Mouse (Mus musculus): ENCODE results near the gene Golph3. TPM values are rescaled to one million over a fixed set of nuclear protein-coding genes. Genes with fewer than 3 reads are reported as not detected.

Golph3 gene
- polyA plus RNA-seq, 1 experiment from 2014 or later, result 98.0 TPM

DNA sequence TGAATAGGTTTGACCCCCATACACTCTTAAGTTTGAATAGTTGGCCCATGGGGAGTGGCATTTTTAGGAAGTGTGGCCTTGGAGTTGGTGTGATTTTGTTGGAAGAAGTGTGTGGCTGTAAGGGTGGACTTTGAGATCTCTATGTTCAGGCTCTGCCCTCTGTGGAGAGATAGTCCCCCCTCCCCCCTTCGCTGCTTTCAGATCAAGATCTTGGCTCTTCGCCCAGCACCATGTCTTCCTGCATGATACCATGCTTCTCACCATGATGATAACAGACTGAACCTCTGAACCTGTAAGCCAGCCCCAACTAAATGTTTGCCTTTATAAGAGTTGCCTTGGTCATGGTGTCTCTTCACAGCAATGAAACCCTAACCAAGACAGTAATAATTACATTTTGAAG, 29.5 kb upstream of the Golph3 start:
- 93% methylated on average over 2 of the region's 2 CpGs for WGBS
- ATAC-seq (replicated peaks; ENCODE audit: low FRiP score, low TSS enrichment, low read depth) (no peak), DNase-seq (ENCODE audit: low spot score) (no peak)
- no peak overlapping the region for H3K27ac ChIP-seq (ENCODE audit: low read depth)
- H3K4me3 ChIP-seq (ENCODE audit: low read depth, low read length), result no peak overlapping the region
- no peak overlapping the region for H3K4me2 ChIP-seq (ENCODE audit: low read length)
- no peaks in the 10 kb centered on the region for H3K36me3 ChIP-seq (ENCODE audit: control insufficient read depth, insufficient read depth, low read length)
- no peaks in the 10 kb centered on the region for H3K27me3 ChIP-seq (replicated peaks; ENCODE audit: control insufficient read depth, insufficient read depth, low read length)
- H3K9me3 ChIP-seq (ENCODE audit: control insufficient read depth, low read length), result no peaks in the 10 kb centered on the region; the same call in 1 of the 2 replicates
- H3K4me1 ChIP-seq (replicated peaks; ENCODE audit: control insufficient read depth, insufficient read depth, low read length), result no peaks in the 10 kb centered on the region
- no peak overlapping the region for H3K9ac ChIP-seq (ENCODE audit: low read length)

DNA sequence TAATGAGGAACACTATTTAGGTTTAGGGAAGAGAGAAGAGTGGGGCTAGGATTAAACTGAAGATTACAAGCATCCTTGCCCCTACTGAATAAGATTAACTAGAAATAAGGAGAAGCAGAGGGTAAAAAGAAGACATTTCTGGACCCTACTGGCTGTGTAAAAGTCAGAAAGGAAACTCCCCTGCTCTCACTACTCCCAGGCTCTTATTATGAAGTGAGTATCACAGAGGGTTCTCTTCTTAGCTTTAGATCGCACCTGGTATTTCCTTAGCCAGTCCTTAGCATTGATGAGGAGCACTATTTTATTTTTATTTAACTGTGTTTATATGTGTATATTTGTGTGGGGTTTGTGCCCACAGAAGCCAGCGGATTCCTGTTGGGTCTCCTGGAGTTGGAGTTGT, 25.0 kb upstream of the Golph3 start:
- Histone ChIP-seq H3K9ac (ENCODE audit: low read length) (no peak overlapping the region), H3K9me3 (ENCODE audit: control insufficient read depth, low read length) (no peaks in the 10 kb centered on the region), H3K4me1 (replicated peaks; ENCODE audit: control insufficient read depth, insufficient read depth, low read length) (no peaks in the 10 kb centered on the region), H3K27me3 (replicated peaks; ENCODE audit: control insufficient read depth, insufficient read depth, low read length) (no peaks in the 10 kb centered on the region), H3K4me3 (ENCODE audit: low read depth, low read length) (no peak overlapping the region), H3K36me3 (ENCODE audit: control insufficient read depth, insufficient read depth, low read length) (no peaks in the 10 kb centered on the region), H3K27ac (ENCODE audit: low read depth) (no peak overlapping the region), H3K4me2 (ENCODE audit: low read length) (no peak overlapping the region)
- DNase-seq (ENCODE audit: low spot score) (no peak), ATAC-seq (replicated peaks; ENCODE audit: low FRiP score, low TSS enrichment, low read depth) (no peak)
- WGBS, result 61% methylated on average over 2 of the region's 2 CpGs

DNA sequence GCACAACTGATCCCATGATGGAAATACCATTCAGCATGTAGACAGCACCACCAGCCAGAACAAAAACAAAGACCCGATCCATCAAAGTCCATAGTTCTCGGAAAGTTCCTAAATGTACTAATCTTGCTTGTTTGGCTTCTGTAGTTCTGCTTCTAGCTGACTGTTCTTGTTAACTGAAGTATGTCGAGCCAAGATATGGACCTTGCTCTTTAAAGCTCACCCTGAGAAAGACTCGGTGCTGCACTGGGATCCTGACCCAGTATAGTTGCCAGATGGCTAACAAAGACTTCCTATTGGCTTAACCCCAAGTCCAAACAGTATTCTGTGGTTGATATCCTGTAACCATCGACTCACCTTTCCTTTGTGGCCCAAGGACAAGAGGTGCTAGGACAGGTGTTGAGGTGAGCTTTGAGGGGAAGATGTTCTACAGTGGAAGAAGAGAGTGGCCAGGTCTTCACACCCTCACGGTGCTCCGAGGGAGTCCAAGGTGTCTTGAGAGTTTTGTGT, 23.0 kb upstream of the Golph3 start:
- DNase-seq (ENCODE audit: low spot score), result no peak
- ATAC-seq (replicated peaks; ENCODE audit: low FRiP score, low TSS enrichment, low read depth), result no peak
- Histone ChIP-seq H3K36me3 (ENCODE audit: control insufficient read depth, insufficient read depth, low read length) (no peaks in the 10 kb centered on the region), H3K4me3 (ENCODE audit: low read depth, low read length) (no peak overlapping the region), H3K9ac (ENCODE audit: low read length) (no peak overlapping the region), H3K27me3 (replicated peaks; ENCODE audit: control insufficient read depth, insufficient read depth, low read length) (no peaks in the 10 kb centered on the region), H3K27ac (ENCODE audit: low read depth) (no peak overlapping the region), H3K4me1 (replicated peaks; ENCODE audit: control insufficient read depth, insufficient read depth, low read length) (no peaks in the 10 kb centered on the region), H3K4me2 (ENCODE audit: low read length) (no peak overlapping the region), H3K9me3 (ENCODE audit: control insufficient read depth, low read length) (no peaks in the 10 kb centered on the region)
- 81% methylated on average over 7 of the region's 7 CpGs for WGBS

DNA sequence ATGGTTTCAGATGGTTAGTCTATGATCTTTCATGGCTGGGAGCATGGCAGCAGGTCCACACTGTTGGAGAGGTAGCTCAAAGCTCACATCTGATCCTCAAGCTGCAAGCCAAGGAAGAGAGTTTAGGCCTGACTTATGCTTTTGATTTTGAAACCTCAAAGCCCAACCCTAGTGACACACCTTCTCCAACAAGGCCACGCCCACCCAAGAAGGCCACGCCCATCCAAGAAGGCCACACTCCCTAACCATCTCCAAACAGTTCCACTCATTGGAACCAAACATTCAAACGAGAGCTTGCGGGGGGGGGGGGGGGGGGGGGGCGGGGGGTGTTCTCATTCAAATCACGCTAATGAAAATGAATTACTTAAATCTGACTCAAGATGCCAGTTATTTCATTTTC, 19.5 kb upstream of the Golph3 start:
- no peaks in the 10 kb centered on the region for H3K27me3 ChIP-seq (replicated peaks; ENCODE audit: control insufficient read depth, insufficient read depth, low read length)
- 64% methylated on average over 5 of the region's 6 CpGs for WGBS
- H3K9me3 ChIP-seq (ENCODE audit: control insufficient read depth, low read length), result no peaks in the 10 kb centered on the region
- ATAC-seq (replicated peaks; ENCODE audit: low FRiP score, low TSS enrichment, low read depth) (no peak), DNase-seq (ENCODE audit: low spot score) (no peak)
- no peak overlapping the region for H3K4me2 ChIP-seq (ENCODE audit: low read length)
- no peak overlapping the region for H3K4me3 ChIP-seq (ENCODE audit: low read depth, low read length)
- no peaks in the 10 kb centered on the region for H3K4me1 ChIP-seq (replicated peaks; ENCODE audit: control insufficient read depth, insufficient read depth, low read length)
- H3K27ac ChIP-seq (ENCODE audit: low read depth), result no peak overlapping the region
- no peak overlapping the region for H3K9ac ChIP-seq (ENCODE audit: low read length)
- no peaks in the 10 kb centered on the region for H3K36me3 ChIP-seq (ENCODE audit: control insufficient read depth, insufficient read depth, low read length)

DNA sequence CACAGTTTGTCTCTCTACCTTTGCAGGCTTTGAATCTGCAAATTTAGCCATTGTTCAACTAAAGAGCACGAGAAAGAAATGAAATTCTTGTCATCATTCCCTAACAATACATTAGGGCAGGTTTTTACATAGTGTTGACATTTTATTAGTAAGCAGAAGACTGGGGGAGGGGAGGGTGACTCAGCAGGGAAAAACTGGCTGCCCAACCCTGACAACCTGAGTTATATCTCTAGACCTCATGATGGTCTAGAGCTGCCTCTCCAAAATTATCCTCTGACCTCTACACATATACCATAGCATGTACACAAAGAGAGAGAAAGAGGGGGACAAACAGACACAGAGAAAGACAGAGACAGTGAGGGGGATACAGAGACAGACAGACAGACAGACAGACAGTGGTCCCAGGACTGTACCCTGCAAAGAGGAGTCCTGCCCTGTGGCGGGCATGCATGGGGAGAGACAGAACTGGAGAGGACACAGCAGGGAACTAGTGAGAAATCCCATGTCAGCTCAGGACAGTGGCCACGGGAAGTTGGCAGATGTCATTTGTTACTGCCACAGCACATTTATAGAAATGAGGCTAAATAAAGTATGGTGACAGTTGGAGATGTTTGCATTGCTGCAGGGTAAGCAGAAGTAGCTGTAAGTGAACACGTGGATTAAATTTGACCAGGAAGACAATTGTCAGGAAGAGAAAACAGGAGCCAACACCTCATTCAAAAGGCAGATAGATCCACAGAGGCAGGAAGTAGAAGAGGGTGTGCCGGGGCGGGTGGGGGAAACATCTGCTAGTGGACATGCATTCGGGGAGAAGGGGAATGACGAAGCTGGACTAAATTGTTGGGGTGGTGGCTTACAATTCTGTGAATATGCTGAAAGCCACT, 14.8 kb upstream of the Golph3 start:
- DNase-seq (ENCODE audit: low spot score) (no peak), ATAC-seq (replicated peaks; ENCODE audit: low FRiP score, low TSS enrichment, low read depth) (no peak)
- no peaks in the 10 kb centered on the region for H3K9me3 ChIP-seq (ENCODE audit: control insufficient read depth, low read length)
- no peaks in the 10 kb centered on the region for H3K4me1 ChIP-seq (replicated peaks; ENCODE audit: control insufficient read depth, insufficient read depth, low read length)
- H3K36me3 ChIP-seq (ENCODE audit: control insufficient read depth, insufficient read depth, low read length), result no peaks in the 10 kb centered on the region
- no peak overlapping the region for H3K4me3 ChIP-seq (ENCODE audit: low read depth, low read length)
- H3K9ac ChIP-seq (ENCODE audit: low read length), result no peak overlapping the region
- no peaks in the 10 kb centered on the region for H3K27me3 ChIP-seq (replicated peaks; ENCODE audit: control insufficient read depth, insufficient read depth, low read length)
- no peak overlapping the region for H3K4me2 ChIP-seq (ENCODE audit: low read length)
- no peak overlapping the region for H3K27ac ChIP-seq (ENCODE audit: low read depth)
- WGBS, result 62% methylated on average over 8 of the region's 8 CpGs

DNA sequence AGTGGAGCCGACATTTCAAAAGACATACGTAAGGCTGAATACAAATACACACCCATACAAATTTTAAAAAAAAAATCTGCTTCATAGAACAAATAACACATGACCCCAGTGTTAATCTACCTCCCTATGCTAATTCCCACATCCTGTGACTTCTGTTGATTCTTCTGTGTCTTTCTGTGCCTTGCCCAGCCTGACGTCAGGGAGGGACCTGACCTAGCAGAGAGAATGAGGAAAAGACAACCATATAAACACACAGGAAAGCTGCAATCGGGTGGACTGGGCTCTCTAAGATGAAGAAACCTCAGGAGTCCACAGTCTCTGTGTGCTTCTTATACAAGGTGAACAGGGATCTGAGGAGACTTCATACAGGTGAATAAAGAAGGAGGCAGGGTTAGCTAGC, 14.1 kb upstream of the Golph3 start:
- no peak for DNase-seq (ENCODE audit: low spot score)
- Histone ChIP-seq H3K36me3 (ENCODE audit: control insufficient read depth, insufficient read depth, low read length) (no peaks in the 10 kb centered on the region), H3K4me2 (ENCODE audit: low read length) (no peak overlapping the region), H3K27ac (ENCODE audit: low read depth) (no peak overlapping the region), H3K4me1 (replicated peaks; ENCODE audit: control insufficient read depth, insufficient read depth, low read length) (no peaks in the 10 kb centered on the region), H3K4me3 (ENCODE audit: low read depth, low read length) (no peak overlapping the region), H3K9me3 (ENCODE audit: control insufficient read depth, low read length) (no peaks in the 10 kb centered on the region), H3K27me3 (replicated peaks; ENCODE audit: control insufficient read depth, insufficient read depth, low read length) (no peaks in the 10 kb centered on the region), H3K9ac (ENCODE audit: low read length) (no peak overlapping the region)
- ATAC-seq (replicated peaks; ENCODE audit: low FRiP score, low TSS enrichment, low read depth), result no peak
- 54% methylated on average over 4 of the region's 4 CpGs for WGBS

DNA sequence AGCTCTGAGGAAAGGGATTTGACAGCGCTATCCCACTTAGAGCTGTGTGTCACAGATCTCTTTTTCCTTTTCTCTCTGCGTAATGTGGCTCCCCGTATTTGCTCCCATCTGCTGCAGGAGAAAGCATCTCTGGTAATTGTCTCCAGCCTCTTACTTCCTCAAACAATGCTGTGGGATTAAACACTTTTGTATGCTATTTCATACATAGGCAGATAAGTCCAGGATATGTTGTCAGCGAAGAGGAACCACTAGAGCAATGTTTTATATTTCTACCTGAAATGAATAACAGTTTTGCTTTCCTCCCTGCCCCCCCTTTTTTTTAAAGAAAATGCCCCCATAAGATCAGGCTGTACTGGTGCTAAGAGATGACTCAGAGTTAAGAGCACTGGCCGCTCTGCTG, 12.7 kb upstream of the Golph3 start:
- Histone ChIP-seq H3K4me2 (ENCODE audit: low read length) (no peak overlapping the region), H3K4me1 (replicated peaks; ENCODE audit: control insufficient read depth, insufficient read depth, low read length) (no peaks in the 10 kb centered on the region), H3K9me3 (ENCODE audit: control insufficient read depth, low read length) (no peaks in the 10 kb centered on the region), H3K9ac (ENCODE audit: low read length) (no peak overlapping the region), H3K27me3 (replicated peaks; ENCODE audit: control insufficient read depth, insufficient read depth, low read length) (no peaks in the 10 kb centered on the region), H3K4me3 (ENCODE audit: low read depth, low read length) (no peak overlapping the region), H3K27ac (ENCODE audit: low read depth) (no peak overlapping the region), H3K36me3 (ENCODE audit: control insufficient read depth, insufficient read depth, low read length) (no peaks in the 10 kb centered on the region)
- DNase-seq (ENCODE audit: low spot score) (no peak), ATAC-seq (replicated peaks; ENCODE audit: low FRiP score, low TSS enrichment, low read depth) (no peak)
- WGBS, result 94% methylated on average over 5 of the region's 5 CpGs

DNA sequence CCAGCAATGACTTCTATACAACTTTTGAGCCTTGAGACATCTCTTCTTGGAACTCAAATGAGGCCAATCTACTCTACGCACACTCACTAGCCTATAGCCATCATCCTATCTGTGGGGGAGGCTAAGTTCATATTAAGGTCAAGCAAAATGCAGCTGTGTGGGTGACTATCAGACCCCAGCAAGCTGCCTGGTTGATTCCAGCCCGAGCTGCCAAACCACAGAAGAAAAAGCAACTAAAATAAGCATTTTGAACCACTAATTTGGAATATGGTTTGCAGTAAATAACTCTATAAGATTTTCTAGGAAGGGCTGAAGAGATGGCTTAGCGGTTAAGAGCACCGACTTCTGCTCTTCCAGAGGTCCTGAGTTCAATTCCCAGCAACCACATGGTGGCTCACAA, 10.6 kb upstream of the Golph3 start:
- Histone ChIP-seq H3K27me3 (replicated peaks; ENCODE audit: control insufficient read depth, insufficient read depth, low read length) (no peaks in the 10 kb centered on the region), H3K36me3 (ENCODE audit: control insufficient read depth, insufficient read depth, low read length) (no peaks in the 10 kb centered on the region), H3K27ac (ENCODE audit: low read depth) (no peak overlapping the region), H3K4me3 (ENCODE audit: low read depth, low read length) (no peak overlapping the region), H3K9me3 (ENCODE audit: control insufficient read depth, low read length) (no peaks in the 10 kb centered on the region), H3K4me2 (ENCODE audit: low read length) (no peak overlapping the region), H3K4me1 (replicated peaks; ENCODE audit: control insufficient read depth, insufficient read depth, low read length) (no peaks in the 10 kb centered on the region), H3K9ac (ENCODE audit: low read length) (no peak overlapping the region)
- 79% methylated on average over 4 of the region's 4 CpGs for WGBS
- no peak for ATAC-seq (replicated peaks; ENCODE audit: low FRiP score, low TSS enrichment, low read depth)
- DNase-seq (ENCODE audit: low spot score), result no peak

DNA sequence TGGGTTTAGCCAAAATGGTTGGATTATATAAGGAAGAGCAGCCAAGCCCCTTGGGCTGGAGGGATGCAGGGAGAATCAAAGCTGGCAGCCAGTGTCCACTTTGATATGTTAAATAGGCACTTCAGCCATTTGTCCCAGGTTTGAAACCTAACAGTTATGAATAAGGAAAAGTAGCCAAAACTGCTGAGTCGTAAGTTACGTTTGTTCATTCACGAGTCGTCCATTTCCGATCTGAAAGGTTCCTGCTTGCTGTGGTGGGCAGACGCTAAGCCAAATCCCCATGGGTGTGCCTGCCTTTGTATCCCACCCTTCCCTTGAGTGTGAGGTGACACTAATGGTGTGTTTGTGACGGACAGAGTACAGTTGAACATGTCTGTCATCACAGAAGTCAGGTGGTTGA, 9.8 kb upstream of the Golph3 start:
- no peak overlapping the region for H3K27ac ChIP-seq (ENCODE audit: low read depth)
- H3K9me3 ChIP-seq (ENCODE audit: control insufficient read depth, low read length), result no peaks in the 10 kb centered on the region
- WGBS, result 86% methylated on average over 7 of the region's 7 CpGs
- H3K36me3 ChIP-seq (ENCODE audit: control insufficient read depth, insufficient read depth, low read length), result no peaks in the 10 kb centered on the region
- no peaks in the 10 kb centered on the region for H3K4me1 ChIP-seq (replicated peaks; ENCODE audit: control insufficient read depth, insufficient read depth, low read length)
- ATAC-seq (replicated peaks; ENCODE audit: low FRiP score, low TSS enrichment, low read depth) (no peak), DNase-seq (ENCODE audit: low spot score) (no peak)
- H3K4me2 ChIP-seq (ENCODE audit: low read length), result no peak overlapping the region
- H3K9ac ChIP-seq (ENCODE audit: low read length), result no peak overlapping the region
- no peak overlapping the region for H3K4me3 ChIP-seq (ENCODE audit: low read depth, low read length)
- no peaks in the 10 kb centered on the region for H3K27me3 ChIP-seq (replicated peaks; ENCODE audit: control insufficient read depth, insufficient read depth, low read length)

Measured in intestine, embryonic 14.5 days (tissue).